Mouse (Mus musculus) C3H10T1/2 (cell line): Measurements from ENCODE around the gene Mrpl53. TPM values are rescaled to one million over a fixed set of nuclear protein-coding genes. Genes with fewer than 3 reads are reported as not detected.

Experiments
- polyA plus RNA-seq, 2 experiments: library from polyadenylated mRNA; unstranded; fragments of >200 nt; fragmentation: generic; extraction: Trizol; gene quantifications; one replicate each; pipeline ENCODE4 v1.2.1; 2012; ENCODE audit warnings: missing spikeins in 2 of 2

Gene Mrpl53
- 10 to 100 TPM; 66.9 to 76.7 TPM for polyA plus RNA-seq

GRCm38 (mm10) chr6:83108762-83109668, at the start of gene Mrpl53:
TSS of gene Mrpl53 (plus strand) at chr6:83109040.

GRCm38 (mm10) chr6:83070247-83070310, 38.8 kb upstream of the Mrpl53 start, which contains the start of gene Tlx2:
TSS of gene Tlx2 (minus strand) at chr6:83070293.

GRCm38 (mm10) chr6:83077630-83078323, 31.1 kb upstream of the Mrpl53 start, which contains the start of gene Pcgf1:
TSS of gene Pcgf1 (plus strand) at chr6:83077869.

GRCm38 (mm10) chr6:83086121-83087035, 22.5 kb upstream of the Mrpl53 start, which contains the start of gene Lbx2:
TSS of gene Lbx2 (plus strand) at chr6:83086367.

GRCm38 (mm10) chr6:83101316-83101687, 7.5 kb upstream of the Mrpl53 start, which contains the start of the genes Ccdc142 and Gm42688:
TSS of gene Ccdc142 (plus strand) at chr6:83101601.
TSS of gene Gm42688 (plus strand) at chr6:83101617.

GRCm38 (mm10) chr6:83115011-83115671, 6.3 kb downstream of the Mrpl53 start, which contains the start of gene Mogs:
TSS of gene Mogs (plus strand) at chr6:83115496.

GRCm38 (mm10) chr6:83120930-83121862, 12.4 kb downstream of the Mrpl53 start, which contains the start of gene Wbp1:
TSS of gene Wbp1 (minus strand) at chr6:83121559.

GRCm38 (mm10) chr6:83125331-83125730, 16.5 kb downstream of the Mrpl53 start, which contains the start of gene Ino80b:
TSS of gene Ino80b (minus strand) at chr6:83125431.

GRCm38 (mm10) chr6:83134951-83135513, 26.2 kb downstream of the Mrpl53 start, which contains the start of gene Rtkn:
TSS of gene Rtkn (plus strand) at chr6:83135463.

GRCm38 (mm10) chr6:83156259-83156684, 47.4 kb downstream of the Mrpl53 start, which contains the start of the genes Wdr54 and 1700003E16Rik:
TSS of gene Wdr54 (minus strand) at chr6:83156397.
TSS of gene 1700003E16Rik (plus strand) at chr6:83156404.

Other genes starting within 250 kb of the Mrpl53 start
- not detected for gene Sema4f, start 169.3 kb upstream of the Mrpl53 start, polyA plus RNA-seq
- 1 to 10 TPM; 1.2 to 8.0 TPM for gene M1ap, start 162.1 kb upstream of the Mrpl53 start, polyA plus RNA-seq
- 10 to 100 TPM; 32.8 to 94.4 TPM for gene Dok1, start 75.6 kb upstream of the Mrpl53 start, polyA plus RNA-seq
- 10 to 100 TPM; 24.3 to 39.1 TPM for gene Loxl3, start 74.9 kb upstream of the Mrpl53 start, polyA plus RNA-seq
- gene Aup1, start 54.5 kb upstream of the Mrpl53 start, polyA plus RNA-seq: 100 to 1,000 TPM; 171 to 221 TPM
- 10 to 100 TPM; 41.6 to 88.1 TPM for gene Htra2, start 53.8 kb upstream of the Mrpl53 start, polyA plus RNA-seq
- gene Dqx1, start 51.2 kb upstream of the Mrpl53 start, polyA plus RNA-seq: under 1 TPM; 0.07 to 0.87 TPM
- gene Tlx2, start 38.7 kb upstream of the Mrpl53 start, polyA plus RNA-seq: under 1 TPM; 0.18 to 0.23 TPM
- 10 to 100 TPM; 10.3 to 29.5 TPM for gene Pcgf1, start 31.2 kb upstream of the Mrpl53 start, polyA plus RNA-seq
- gene Lbx2, start 22.7 kb upstream of the Mrpl53 start, polyA plus RNA-seq: 1 to 10 TPM in 1 of 2 experiments, under 1 TPM in 1; 0.62 to 2.1 TPM
- 1 to 10 TPM in 1 of 2 experiments, under 1 TPM in 1; 0.27 to 2.7 TPM for gene Ccdc142, start 7.4 kb upstream of the Mrpl53 start, polyA plus RNA-seq
- 1 to 10 TPM in 1 of 2 experiments, under 1 TPM in 1; 0.48 to 2.7 TPM for gene Gm42688, start 7.4 kb upstream of the Mrpl53 start, polyA plus RNA-seq
- gene Mogs, start 6.5 kb downstream of the Mrpl53 start, polyA plus RNA-seq: 10 to 100 TPM; 16.6 to 26.2 TPM
- 100 to 1,000 TPM in 1 of 2 experiments, 10 to 100 TPM in 1; 83.4 to 162 TPM for gene Wbp1, start 12.5 kb downstream of the Mrpl53 start, polyA plus RNA-seq
- gene Ino80b, start 16.4 kb downstream of the Mrpl53 start, polyA plus RNA-seq: 10 to 100 TPM; 44.3 to 55.0 TPM
- 10 to 100 TPM; 24.9 to 34.2 TPM for gene Rtkn, start 26.4 kb downstream of the Mrpl53 start, polyA plus RNA-seq
- 1 to 10 TPM; 6.6 to 10.0 TPM for gene Wdr54, start 47.4 kb downstream of the Mrpl53 start, polyA plus RNA-seq
- gene 1700003E16Rik, start 47.4 kb downstream of the Mrpl53 start, polyA plus RNA-seq: 1 to 10 TPM; 2.0 to 4.9 TPM
- 100 to 1,000 TPM in 1 of 2 experiments, 10 to 100 TPM in 1; 46.5 to 121 TPM for gene Dctn1, start 56.9 kb downstream of the Mrpl53 start, polyA plus RNA-seq
- under 1 TPM in 1 of 2 experiments, not detected in 1; 0.02 TPM for gene Slc4a5, start 110.8 kb downstream of the Mrpl53 start, polyA plus RNA-seq
- 10 to 100 TPM; 10.4 to 16.0 TPM for gene Mthfd2, start 216.9 kb downstream of the Mrpl53 start, polyA plus RNA-seq
- 10 to 100 TPM in 1 of 2 experiments, 1 to 10 TPM in 1; 1.6 to 24.1 TPM for gene Mob1a, start 217.0 kb downstream of the Mrpl53 start, polyA plus RNA-seq
- 10 to 100 TPM; 59.8 to 90.4 TPM for gene Bola3, start 240.1 kb downstream of the Mrpl53 start, polyA plus RNA-seq